Mouse (Mus musculus) testis, adult 2 months (tissue): ENCODE measurements around the gene Sox21. TPM values are rescaled to one million over a fixed set of nuclear protein-coding genes. Genes with fewer than 3 reads are reported as not detected.
A peak's percentile ranks its signal among the peaks of the same experiment; 100 is the strongest.

Experiments
- H3K27ac ChIP-seq: fragments of 200-500 bp; 2 replicates; pipeline ENCODE4 v1.5.1; 2012; ENCODE audit warnings: low read depth, low read length; ENCODE audit not compliant: control insufficient read depth, insufficient read depth
- H3K27me3 ChIP-seq: fragments of 200-500 bp; 2 replicates; pipeline ENCODE4 v1.6.1; 2012; ENCODE audit warnings: mild to moderate bottlenecking, low read length, moderate library complexity; ENCODE audit not compliant: control insufficient read depth, insufficient read depth
- H3K36me3 ChIP-seq: fragments of 200-500 bp; 2 replicates; pipeline ENCODE4 v1.6.1; 2012; ENCODE audit warnings: mild to moderate bottlenecking, low read length; ENCODE audit not compliant: control insufficient read depth, insufficient read depth
- H3K4me1 ChIP-seq: fragments of 200-500 bp; 2 replicates; pipeline ENCODE4 v1.6.1; 2012; ENCODE audit warnings: low read length; ENCODE audit not compliant: control insufficient read depth, insufficient read depth
- H3K4me3 ChIP-seq: fragments of 200-500 bp; 2 replicates; pipeline ENCODE4 v1.5.1; 2012; ENCODE audit warnings: low read depth, mild to moderate bottlenecking, low read length, moderate library complexity, mixed read lengths; ENCODE audit not compliant: control insufficient read depth
- CTCF ChIP-seq: fragments of 200-500 bp; IDR thresholded peaks from 2 replicates; pipeline ENCODE4 v1.5.1; 2012; ENCODE audit warnings: low read depth, mild to moderate bottlenecking, inconsistent platforms, low read length, moderate library complexity; ENCODE audit not compliant: control insufficient read depth, insufficient read depth, insufficient replicate concordance
- POLR2A ChIP-seq: fragments of 200-500 bp; IDR thresholded peaks from 2 replicates; pipeline ENCODE4 v1.6.1; 2012; ENCODE audit warnings: low read depth, mild to moderate bottlenecking, inconsistent platforms, low read length, moderate library complexity; ENCODE audit not compliant: control insufficient read depth
- polyA plus RNA-seq: library from polyadenylated mRNA; depleted of rRNA; stranded (reverse); fragments of >200 nt; gene quantifications from 2 replicates; pipeline ENCODE4 v1.2.3, GENCODE M21; 2012

Sox21 gene
- polyA plus RNA-seq, 1 experiment, result not detected

DNA sequence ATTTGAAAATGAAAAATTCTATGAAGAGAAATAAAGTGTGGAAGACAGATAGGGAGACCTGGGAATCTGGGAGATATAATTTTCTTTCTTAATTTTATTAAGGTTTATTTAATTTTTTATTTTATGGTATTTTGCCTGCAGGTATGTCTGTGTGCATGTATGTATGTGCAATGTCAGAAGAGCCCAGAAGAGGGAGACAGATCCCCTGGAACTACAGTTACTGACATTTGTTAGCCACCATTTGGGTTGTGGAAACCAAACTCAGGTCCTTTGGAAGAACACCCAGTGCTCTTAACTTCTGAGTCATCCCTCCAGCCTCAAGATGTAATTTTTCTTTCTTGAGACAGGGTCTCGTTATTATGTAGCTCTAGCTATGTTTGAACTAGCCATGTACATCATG is 15.9 kb downstream of the Sox21 start:
- no peak for TF ChIP-seq CTCF
- TF ChIP-seq POLR2A, result no peak
- no peaks in the 10 kb centered on the region for H3K27me3 ChIP-seq

GRCm38 (mm10) chr14:118216826-118217225 is 20.0 kb downstream of the Sox21 start:
- no peaks in the 10 kb centered on the region for H3K36me3 ChIP-seq
- H3K4me1 ChIP-seq, result peaks cover 2% of the 10 kb centered on the region; the same call in 1 of the 2 replicates
- TF ChIP-seq CTCF (no peak), POLR2A (no peak)
- H3K27me3 ChIP-seq, result no peaks in the 10 kb centered on the region
- H3K27ac ChIP-seq, result no peak overlapping the region
- no peak overlapping the region for H3K4me3 ChIP-seq

More for the DNA sequence above, 15.9 kb downstream of the Sox21 start:
- no peak overlapping the region for H3K27ac ChIP-seq
- no peak overlapping the region for H3K4me3 ChIP-seq
- H3K4me1 ChIP-seq, result no peaks in the 10 kb centered on the region
- H3K36me3 ChIP-seq, result no peaks in the 10 kb centered on the region

DNA sequence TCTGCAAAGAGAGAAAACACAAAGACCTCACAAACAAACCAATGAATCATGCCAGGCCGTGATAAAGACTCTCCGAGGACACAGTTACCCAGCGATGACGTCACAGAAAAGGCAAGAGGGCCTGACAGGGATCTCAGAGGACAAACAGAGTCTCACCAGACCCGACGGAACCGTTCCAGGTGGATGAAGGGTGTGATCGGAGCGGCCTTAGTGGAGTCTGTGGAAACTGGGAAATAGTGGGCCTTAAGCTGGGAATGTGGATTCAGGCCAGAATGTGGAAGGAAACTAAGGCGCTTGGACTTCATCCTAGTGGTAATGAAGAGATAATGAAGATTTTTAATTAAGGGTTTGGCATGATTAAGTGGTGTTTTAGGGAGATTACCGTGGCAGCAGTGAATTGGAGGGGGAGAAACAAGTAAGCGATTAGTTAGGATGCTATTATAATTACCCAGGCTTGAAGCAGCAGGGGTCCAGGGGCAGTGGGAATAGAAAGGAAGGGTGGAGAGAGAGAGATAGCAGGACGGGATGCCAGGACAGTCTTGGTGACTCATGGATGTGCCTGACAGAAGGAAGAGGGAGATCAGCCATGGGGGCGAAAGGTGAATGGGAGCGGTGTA is 24.5 kb downstream of the Sox21 start:
- Histone ChIP-seq H3K27me3 (no peaks in the 10 kb centered on the region), H3K4me3 (peak overlapping the region; percentile 88), H3K4me1 (peaks cover 5% of the 10 kb centered on the region), H3K36me3 (no peaks in the 10 kb centered on the region), H3K27ac (peak overlapping the region; percentile 47; the same call in 1 of the 2 replicates)
- TF ChIP-seq CTCF (no peak), POLR2A (peak; percentile 30; the same call in 1 of the 2 replicates)

GRCm38 (mm10) chr14:118209642-118210041 is 27.2 kb downstream of the Sox21 start:
- no peak for TF ChIP-seq POLR2A
- no peak for TF ChIP-seq CTCF
- H3K36me3 ChIP-seq, result no peaks in the 10 kb centered on the region
- H3K27me3 ChIP-seq, result no peaks in the 10 kb centered on the region
- H3K4me3 ChIP-seq, result no peak overlapping the region
- H3K4me1 ChIP-seq, result peaks cover 5% of the 10 kb centered on the region
- H3K27ac ChIP-seq, result no peak overlapping the region

DNA sequence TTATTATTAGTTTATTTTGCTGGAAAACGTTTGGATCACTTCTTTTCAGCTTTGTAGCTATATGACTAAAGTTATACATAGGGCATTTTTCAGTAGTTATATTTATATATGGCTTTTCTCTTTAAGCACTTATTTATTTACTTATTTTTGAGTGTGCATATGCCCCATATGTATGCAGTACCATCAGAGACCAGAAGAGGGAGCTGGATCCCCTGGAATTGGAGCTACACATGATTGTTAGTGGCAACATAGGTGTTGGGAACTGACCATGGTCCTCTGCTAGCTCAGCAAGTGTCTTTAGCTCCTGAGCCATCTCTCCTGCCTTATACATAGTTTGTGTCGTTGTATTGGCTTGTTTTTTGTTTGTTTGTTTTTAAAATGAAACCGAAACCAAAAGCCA is 29.5 kb downstream of the Sox21 start:
- TF ChIP-seq CTCF, result peak; percentile 16; the same call in 1 of the 2 replicates
- no peak for TF ChIP-seq POLR2A
- H3K27ac ChIP-seq, result no peak overlapping the region
- no peaks in the 10 kb centered on the region for H3K27me3 ChIP-seq
- no peaks in the 10 kb centered on the region for H3K36me3 ChIP-seq
- no peak overlapping the region for H3K4me3 ChIP-seq
- peaks cover 3% of the 10 kb centered on the region for H3K4me1 ChIP-seq

- Histone ChIP-seq H3K27me3 (no peaks in the 10 kb centered on the region), H3K36me3 (no peaks in the 10 kb centered on the region), H3K4me1 (no peaks in the 10 kb centered on the region), H3K27ac (no peak overlapping the region), H3K4me3 (no peak overlapping the region)
- TF ChIP-seq CTCF (peak; percentile 57; the same call in 1 of the 2 replicates), POLR2A (no peak)
Observed at GRCm38 (mm10) chr14:118203031-118203430, 33.8 kb downstream of the Sox21 start.

DNA sequence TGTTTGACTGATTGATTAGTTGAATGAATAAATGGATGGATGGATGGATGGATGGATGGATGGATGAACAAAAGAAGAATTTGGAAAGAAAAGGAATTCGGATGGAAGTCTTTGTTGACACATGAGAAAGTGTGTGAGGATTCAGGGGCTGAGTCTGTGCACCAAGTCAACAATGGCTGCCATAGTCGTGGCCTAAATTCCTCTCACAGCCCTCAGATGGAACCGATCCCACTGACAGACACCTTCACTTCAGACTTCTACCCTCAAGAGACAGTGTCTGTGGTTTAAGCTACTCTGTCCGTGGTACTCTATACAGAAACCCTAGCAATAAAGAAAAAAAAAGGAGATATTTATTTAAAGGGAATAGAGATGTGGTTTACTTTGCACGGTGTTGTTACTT is 34.8 kb downstream of the Sox21 start:
- H3K27ac ChIP-seq, result no peak overlapping the region
- no peak overlapping the region for H3K4me3 ChIP-seq
- TF ChIP-seq POLR2A (no peak), CTCF (no peak)
- H3K27me3 ChIP-seq, result no peaks in the 10 kb centered on the region
- no peaks in the 10 kb centered on the region for H3K36me3 ChIP-seq
- no peaks in the 10 kb centered on the region for H3K4me1 ChIP-seq

DNA sequence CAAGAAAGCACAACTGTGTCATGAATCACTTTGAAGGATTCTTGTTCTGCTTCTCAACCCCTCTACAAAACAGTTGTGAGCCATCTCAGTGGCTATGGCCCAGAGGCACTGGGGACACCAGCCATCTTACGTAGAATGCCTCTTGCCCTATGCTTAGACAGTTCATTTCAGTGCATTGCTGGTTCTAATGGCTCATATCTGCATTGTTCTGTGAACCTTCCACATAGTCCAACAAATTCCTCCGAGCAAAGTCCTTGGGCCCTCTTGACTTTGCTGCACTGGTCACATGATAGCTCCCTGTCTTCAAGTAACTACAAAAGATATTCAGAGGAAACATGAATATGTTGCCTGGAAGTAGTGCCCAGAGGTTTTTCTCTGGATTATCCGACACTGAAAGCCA is 36.1 kb downstream of the Sox21 start:
- no peak overlapping the region for H3K4me3 ChIP-seq
- H3K27me3 ChIP-seq, result no peaks in the 10 kb centered on the region
- H3K4me1 ChIP-seq, result no peaks in the 10 kb centered on the region
- H3K27ac ChIP-seq, result no peak overlapping the region
- no peaks in the 10 kb centered on the region for H3K36me3 ChIP-seq
- TF ChIP-seq POLR2A, result no peak
- no peak for TF ChIP-seq CTCF
